Comparison of ENCODE assay signal across 1 mouse cellular context in genomic region chr19:6297641-6298040, GRCm38 (mm10).
TF ChIP-seq lines count a peak whose summit lies in the region.

No protein-coding gene starts in this region.

TF ChIP-seq in MEL, 35 proteins besides CTCF, POLR2A, EP300 and RAD21:
- TF ChIP-seq ZKSCAN1 (IDR thresholded peaks at IDR 0.05; ENCODE audit: low read depth, low read length) (no peak), USF1 (IDR thresholded peaks at IDR 0.05; ENCODE audit: low read depth, low read length) (no peak), E2F4 (IDR thresholded peaks at IDR 0.05; ENCODE audit: borderline replicate concordance, low read depth, low read length) (no peak), MYC (IDR thresholded peaks at IDR 0.05; ENCODE audit: low read depth, low read length) (peak; percentile 61; the same call in 1 of the 2 replicates), MAZ (IDR thresholded peaks at IDR 0.05; ENCODE audit: low read depth, low read length) (no peak), POLR2AphosphoS5 (IDR thresholded peaks at IDR 0.05; ENCODE audit: borderline replicate concordance, low read depth, low read length) (no peak), JUND (IDR thresholded peaks at IDR 0.05; ENCODE audit: low read depth, low read length) (peak; percentile 88), ZC3H11A (IDR thresholded peaks at IDR 0.05; ENCODE audit: low read depth, low read length) (no peak), UBTF (IDR thresholded peaks at IDR 0.05; ENCODE audit: borderline replicate concordance, insufficient read depth, low read depth, low read length) (no peak), MAFK (IDR thresholded peaks at IDR 0.05; ENCODE audit: borderline replicate concordance, low read depth, low read length) (peak; percentile 84), USF2 (IDR thresholded peaks at IDR 0.05; ENCODE audit: borderline replicate concordance in 1 of 2, insufficient read depth in 1 of 2, low read depth in 1 of 2, low read length in 2 of 2) (no peak), MXI1 (IDR thresholded peaks at IDR 0.05; ENCODE audit: low read depth, low read length) (peak; percentile 50; the same call in 1 of the 2 replicates), NELFE (IDR thresholded peaks at IDR 0.05; ENCODE audit: low read depth, low read length) (no peak), MEF2A (IDR thresholded peaks at IDR 0.05; ENCODE audit: extremely low read depth, insufficient replicate concordance, low read depth, low read length, poor library complexity, severe bottlenecking) (no peak), GABPA (IDR thresholded peaks at IDR 0.05; ENCODE audit: low read depth, low read length) (peak; percentile 55; the same call in 1 of the 2 replicates), CHD2 (IDR thresholded peaks at IDR 0.05; ENCODE audit: low read length) (no peak), TAL1 (IDR thresholded peaks at IDR 0.05; ENCODE audit: low read length) (no peak; the same call in 1 of the 2 replicates), TBP (IDR thresholded peaks at IDR 0.05; ENCODE audit: low read depth, low read length) (0 out of 2 replicates have a peak, but pooled peaks have one; percentile 37), SMC3 (IDR thresholded peaks at IDR 0.05; ENCODE audit: low read depth, low read length) (no peak), SIN3A (IDR thresholded peaks at IDR 0.05; ENCODE audit: low read length) (peak; percentile 87), GATA1 (IDR thresholded peaks at IDR 0.05; ENCODE audit: low read depth, low read length) (peak; percentile 33; the same call in 1 of the 2 replicates), ELF1 (IDR thresholded peaks at IDR 0.05; ENCODE audit: low read depth, low read length) (0 out of 2 replicates have a peak, but pooled peaks have one; percentile 20), KAT2A (conservative IDR thresholded peaks at IDR 0.05; ENCODE audit: low read depth, low read length) (no peak), BHLHE40 (IDR thresholded peaks at IDR 0.05; ENCODE audit: borderline replicate concordance, low read depth, low read length) (peak; percentile 25; the same call in 1 of the 2 replicates), CHD1 (IDR thresholded peaks at IDR 0.05; ENCODE audit: low read depth, low read length) (no peak), RCOR1 (IDR thresholded peaks at IDR 0.05; ENCODE audit: low read depth, low read length) (no peak), ZNF384 (IDR thresholded peaks at IDR 0.05; ENCODE audit: low read depth, low read length) (no peak), ZMIZ1 (IDR thresholded peaks at IDR 0.05; ENCODE audit: low read depth, low read length) (no peak), MAX (IDR thresholded peaks at IDR 0.05; ENCODE audit: low read length) (no peak), MYB (IDR thresholded peaks at IDR 0.05; ENCODE audit: low read depth, low read length) (no peak), POLR2AphosphoS2 (IDR thresholded peaks at IDR 0.05; ENCODE audit: low read length) (no peak), TCF12 (IDR thresholded peaks at IDR 0.05; ENCODE audit: low read depth, low read length) (peak; percentile 64), HCFC1 (IDR thresholded peaks at IDR 0.05; ENCODE audit: low read depth, low read length) (no peak), ETS1 (IDR thresholded peaks at IDR 0.05; ENCODE audit: low read depth, low read length) (peak; percentile 100), NRF1 (IDR thresholded peaks at IDR 0.05; ENCODE audit: insufficient read depth, low read depth, low read length, poor library complexity, severe bottlenecking) (no peak)
